Mouse (Mus musculus) megakaryocyte, embryonic 14.5 days (primary cell): ENCODE measurements around the gene Ccdc102a. TPM values are rescaled to one million over a fixed set of nuclear protein-coding genes. Genes with fewer than 3 reads are reported as not detected.

Experiments used
- H3K27me3 ChIP-seq: replicated peaks from 2 replicates; pipeline ENCODE3; 2012; ENCODE audit warnings: inconsistent platforms
- H3K36me3 ChIP-seq: replicated peaks from 2 replicates; pipeline ENCODE3; 2012; ENCODE audit warnings: low read length, inconsistent platforms, mixed read lengths
- H3K4me1 ChIP-seq: 2 replicates; pipeline ENCODE4 v1.6.1; 2012; ENCODE audit warnings: inconsistent platforms
- H3K4me3 ChIP-seq: replicated peaks from 2 replicates; pipeline ENCODE3; 2012; ENCODE audit warnings: moderate library complexity, mild to moderate bottlenecking, inconsistent platforms
- H3K9me3 ChIP-seq: 2 replicates; pipeline ENCODE4 v1.6.1; 2012; ENCODE audit warnings: inconsistent platforms
- FLI1 ChIP-seq: IDR thresholded peaks from 2 replicates; pipeline ENCODE4 v1.6.1; 2012; ENCODE audit warnings: low read length, inconsistent platforms, mixed read lengths
- GATA1 ChIP-seq: IDR thresholded peaks from 3 replicates; pipeline ENCODE4 v1.6.1; 2012; ENCODE audit warnings: mixed read lengths, low read length, inconsistent platforms, borderline replicate concordance
- polyA plus RNA-seq: library from polyadenylated mRNA; stranded (reverse); fragments of >175 nt; gene quantifications from 2 replicates; pipeline ENCODE4 v1.2.3, GENCODE M21; 2012; ENCODE audit warnings: low replicate concordance; ENCODE audit not compliant: insufficient read depth

Ccdc102a gene
- polyA plus RNA-seq, 1 experiment: 1.4 TPM

GRCm38 (mm10) chr8:94907591-94908300 lies 10.2 kb downstream of the Ccdc102a start:
- H3K4me3 ChIP-seq: no peak overlapping the region
- H3K9me3 ChIP-seq: 0 out of 2 replicates have a peak, but pooled peaks cover under 1% of the 10 kb centered on the region
- H3K4me1 ChIP-seq: peaks cover 46% of the 10 kb centered on the region
- no peaks in the 10 kb centered on the region for H3K36me3 ChIP-seq
- TF ChIP-seq GATA1 (no peak), FLI1 (no peak)
- H3K27me3 ChIP-seq: peaks cover 82% of the 10 kb centered on the region

GRCm38 (mm10) chr8:94904450-94905175 lies 13.3 kb downstream of the Ccdc102a start:
- TF ChIP-seq GATA1 (no peak), FLI1 (no peak)
- Histone ChIP-seq H3K4me1 (peaks cover 44% of the 10 kb centered on the region), H3K36me3 (no peaks in the 10 kb centered on the region)

DNA sequence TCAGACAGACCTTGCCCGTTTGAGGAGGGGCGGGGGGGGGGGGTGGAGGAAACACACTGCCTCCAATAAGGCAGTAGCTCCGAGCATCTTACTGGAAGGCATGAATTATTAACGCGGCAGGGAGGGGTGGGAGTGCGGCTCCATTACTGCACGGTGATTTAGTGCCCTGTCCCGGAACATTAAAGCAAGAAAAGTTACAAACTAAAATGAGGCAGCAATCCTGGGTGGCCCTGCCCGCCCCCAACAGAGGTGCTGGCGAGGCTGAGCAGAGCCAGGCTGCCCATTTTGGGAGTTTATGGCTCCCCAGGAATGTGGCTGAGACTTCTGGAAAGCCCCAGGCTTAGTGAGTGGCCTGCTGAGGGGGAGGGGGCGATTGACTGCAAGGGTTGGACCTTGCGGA lies 14.2 kb downstream of the Ccdc102a start:
- no peak for TF ChIP-seq GATA1
- TF ChIP-seq FLI1: no peak
- H3K4me3 ChIP-seq: no peak overlapping the region
- peaks cover 83% of the 10 kb centered on the region for H3K27me3 ChIP-seq
- peaks cover 45% of the 10 kb centered on the region for H3K4me1 ChIP-seq
- H3K36me3 ChIP-seq: no peaks in the 10 kb centered on the region
- no peaks in the 10 kb centered on the region for H3K9me3 ChIP-seq

More at GRCm38 (mm10) chr8:94904450-94905175, 13.3 kb downstream of the Ccdc102a start:
- no peak overlapping the region for H3K4me3 ChIP-seq
- H3K9me3 ChIP-seq: no peaks in the 10 kb centered on the region
- H3K27me3 ChIP-seq: peaks cover 80% of the 10 kb centered on the region

- Histone ChIP-seq H3K4me3 (no peak overlapping the region), H3K9me3 (no peaks in the 10 kb centered on the region), H3K36me3 (no peaks in the 10 kb centered on the region), H3K27me3 (peaks cover 94% of the 10 kb centered on the region), H3K4me1 (peaks cover 35% of the 10 kb centered on the region)
- no peak for TF ChIP-seq FLI1
Measured at GRCm38 (mm10) chr8:94901031-94901430, 16.9 kb downstream of the Ccdc102a start.

- H3K36me3 ChIP-seq: no peaks in the 10 kb centered on the region
- H3K4me3 ChIP-seq: no peak overlapping the region
Measured at GRCm38 (mm10) chr8:94900617-94901016, 17.3 kb downstream of the Ccdc102a start.

GRCm38 (mm10) chr8:94899262-94899661 lies 18.6 kb downstream of the Ccdc102a start:
- TF ChIP-seq FLI1: no peak
- TF ChIP-seq GATA1: no peak
- peaks cover 90% of the 10 kb centered on the region for H3K27me3 ChIP-seq
- H3K36me3 ChIP-seq: no peaks in the 10 kb centered on the region
- no peak overlapping the region for H3K4me3 ChIP-seq
- H3K4me1 ChIP-seq: peaks cover 27% of the 10 kb centered on the region
- H3K9me3 ChIP-seq: no peaks in the 10 kb centered on the region

More at GRCm38 (mm10) chr8:94900617-94901016, 17.3 kb downstream of the Ccdc102a start:
- H3K27me3 ChIP-seq: peaks cover 93% of the 10 kb centered on the region
- H3K4me1 ChIP-seq: peaks cover 35% of the 10 kb centered on the region
- TF ChIP-seq FLI1: no peak
- TF ChIP-seq GATA1: no peak
- H3K9me3 ChIP-seq: no peaks in the 10 kb centered on the region

DNA sequence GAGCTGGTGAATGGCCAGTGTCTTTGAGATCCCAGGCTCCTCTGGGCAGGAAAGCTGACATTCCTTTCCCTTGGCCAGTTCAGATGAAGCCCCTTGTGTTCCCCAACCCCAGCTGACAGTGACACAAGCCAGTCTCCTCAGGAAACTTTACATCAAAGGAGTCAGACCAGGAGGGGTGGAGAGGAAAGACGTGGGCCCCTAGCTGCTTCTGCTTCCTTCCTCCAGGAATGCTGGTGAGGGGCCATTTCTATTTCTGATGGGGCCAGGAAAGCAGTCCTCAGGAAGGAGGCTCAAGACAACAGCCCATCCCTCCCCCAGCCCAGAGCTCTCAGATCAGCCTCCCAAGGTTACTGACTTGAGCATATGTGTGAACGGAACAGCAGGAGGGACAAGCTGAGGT lies 25.0 kb downstream of the Ccdc102a start:
- TF ChIP-seq GATA1: no peak
- TF ChIP-seq FLI1: no peak
- Histone ChIP-seq H3K36me3 (no peaks in the 10 kb centered on the region), H3K9me3 (no peaks in the 10 kb centered on the region), H3K27me3 (peaks cover 83% of the 10 kb centered on the region), H3K4me3 (no peak overlapping the region), H3K4me1 (peaks cover 15% of the 10 kb centered on the region)

DNA sequence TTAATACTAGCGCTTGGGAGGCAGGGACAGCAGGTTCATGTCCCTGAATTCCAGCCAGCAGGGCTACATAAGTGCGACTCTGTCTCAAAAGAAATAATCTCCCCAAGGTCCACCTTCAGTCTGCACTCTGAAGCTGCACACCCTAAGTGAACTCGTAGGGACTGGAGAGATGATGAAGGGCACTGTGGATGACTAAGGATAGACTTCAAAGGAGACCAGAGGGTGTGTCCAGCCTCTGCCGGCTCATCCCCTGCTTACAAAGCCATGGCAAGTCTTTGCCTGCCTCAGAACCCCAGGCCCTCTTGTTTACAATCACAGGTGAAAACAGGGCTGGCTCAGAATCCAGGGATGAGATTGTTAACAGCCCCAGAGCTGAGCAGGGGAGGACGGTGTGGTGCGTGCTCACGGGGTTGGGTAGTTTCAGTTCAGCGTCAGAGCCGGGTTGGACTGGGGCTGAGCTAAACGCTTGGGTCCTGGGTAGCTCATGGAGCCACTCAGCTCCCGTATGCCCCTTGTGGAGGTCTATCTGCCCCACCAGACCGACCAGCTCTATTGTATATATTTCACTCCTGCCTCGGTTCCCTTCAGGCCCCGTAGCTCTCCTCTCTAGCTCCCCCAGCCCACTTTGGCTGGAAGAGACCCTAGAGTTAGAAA lies 29.4 kb downstream of the Ccdc102a start:
- no peak for TF ChIP-seq FLI1
- TF ChIP-seq GATA1: no peak
- Histone ChIP-seq H3K4me3 (no peak overlapping the region), H3K9me3 (no peaks in the 10 kb centered on the region), H3K27me3 (peaks cover 68% of the 10 kb centered on the region), H3K4me1 (peaks cover 11% of the 10 kb centered on the region), H3K36me3 (no peaks in the 10 kb centered on the region)

DNA sequence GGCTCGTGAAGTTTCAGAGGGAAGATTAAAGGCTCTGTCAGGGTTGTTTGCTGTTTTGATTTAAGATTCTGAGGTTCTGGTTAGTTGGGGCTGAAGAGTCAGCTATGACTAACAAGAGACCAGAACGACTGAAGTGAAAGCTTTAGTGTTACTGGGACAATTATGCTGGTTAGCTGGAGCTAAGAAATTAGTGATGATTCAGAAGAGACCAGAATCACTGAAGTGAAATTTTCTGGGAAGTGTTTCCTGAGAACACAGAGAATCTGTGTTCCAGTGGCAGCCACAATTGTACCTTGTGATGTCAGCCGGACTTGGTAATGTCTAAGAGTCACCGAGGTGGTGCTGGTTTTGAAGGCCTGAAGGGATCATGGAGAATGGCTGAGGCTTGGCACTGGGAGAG lies 37.2 kb downstream of the Ccdc102a start:
- Histone ChIP-seq H3K27me3 (peaks cover 22% of the 10 kb centered on the region), H3K4me1 (peaks cover 12% of the 10 kb centered on the region), H3K4me3 (no peak overlapping the region), H3K36me3 (no peaks in the 10 kb centered on the region), H3K9me3 (no peaks in the 10 kb centered on the region)
- TF ChIP-seq FLI1 (no peak), GATA1 (no peak)

DNA sequence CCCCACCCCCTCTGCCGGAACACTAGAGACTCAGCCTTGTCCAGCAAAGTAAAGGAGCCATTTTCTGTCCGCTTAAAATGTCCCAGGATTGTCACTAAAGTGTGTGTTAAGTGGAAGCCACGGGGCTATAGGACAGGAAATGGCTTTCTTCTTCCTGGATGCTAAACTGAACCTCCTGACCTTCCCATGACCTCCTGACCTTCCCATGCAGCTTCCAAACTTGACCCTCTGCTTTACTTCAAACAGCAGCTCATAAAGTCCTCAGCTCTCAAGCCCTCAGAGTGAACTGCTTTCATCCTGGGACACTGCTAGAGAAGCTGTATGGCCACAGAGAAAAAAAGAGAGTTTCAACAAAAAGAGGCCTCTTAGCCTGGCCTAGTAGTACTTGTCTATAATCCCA lies 41.1 kb downstream of the Ccdc102a start:
- Histone ChIP-seq H3K9me3 (no peaks in the 10 kb centered on the region), H3K36me3 (no peaks in the 10 kb centered on the region), H3K4me1 (peaks cover 31% of the 10 kb centered on the region), H3K4me3 (no peak overlapping the region), H3K27me3 (peaks cover 46% of the 10 kb centered on the region)
- TF ChIP-seq FLI1: no peak
- no peak for TF ChIP-seq GATA1
